Mouse (Mus musculus) A20 (cell line): Measurements from ENCODE around the gene Gnaq.

Experiments used
- DNase-seq: peaks from one replicate; pipeline ENCODE4 v3.0.0-alpha.2; 2011; ENCODE audit warnings: low read depth, low spot score

The Gnaq gene

GRCm38 (mm10) chr19:16318128-16318811, 185.6 kb downstream of the Gnaq start:
- DNase-seq, result no peak

- no peak for DNase-seq
Measured at GRCm38 (mm10) chr19:16319986-16320385, 187.4 kb downstream of the Gnaq start.

- DNase-seq, result no peak
Measured at GRCm38 (mm10) chr19:16322986-16323385, 190.4 kb downstream of the Gnaq start.

- DNase-seq, result peak; percentile 10
Measured at GRCm38 (mm10) chr19:16324239-16324638, 191.6 kb downstream of the Gnaq start.

- DNase-seq, result peak; percentile 73
Measured at GRCm38 (mm10) chr19:16325911-16326310, 193.3 kb downstream of the Gnaq start.

- no peak for DNase-seq
Measured at GRCm38 (mm10) chr19:16327401-16328073, 194.9 kb downstream of the Gnaq start.

GRCm38 (mm10) chr19:16328074-16328850, 195.6 kb downstream of the Gnaq start:
- peak; percentile 89 for DNase-seq

- DNase-seq, result peak; percentile 57
Measured at GRCm38 (mm10) chr19:16329056-16329455, 196.4 kb downstream of the Gnaq start.

- peak; percentile 54 for DNase-seq
Measured at GRCm38 (mm10) chr19:16329648-16330047, 197.0 kb downstream of the Gnaq start.

- peak; percentile 66 for DNase-seq
Measured at GRCm38 (mm10) chr19:16330161-16330560, 197.5 kb downstream of the Gnaq start.

GRCm38 (mm10) chr19:16331047-16331446, 198.4 kb downstream of the Gnaq start:
- peak; percentile 56 for DNase-seq

- no peak for DNase-seq
Measured at GRCm38 (mm10) chr19:16337866-16338530, 205.4 kb downstream of the Gnaq start.

GRCm38 (mm10) chr19:16339954-16340586, 207.4 kb downstream of the Gnaq start:
- DNase-seq, result no peak

- DNase-seq, result peak; percentile 30
Measured at GRCm38 (mm10) chr19:16342702-16343101, 210.1 kb downstream of the Gnaq start.

- no peak for DNase-seq
Measured at GRCm38 (mm10) chr19:16345516-16345915, 212.9 kb downstream of the Gnaq start.

GRCm38 (mm10) chr19:16347037-16347436, 214.4 kb downstream of the Gnaq start:
- no peak for DNase-seq

- DNase-seq, result peak; percentile 63
Measured at GRCm38 (mm10) chr19:16353701-16354136, 221.1 kb downstream of the Gnaq start.

GRCm38 (mm10) chr19:16358148-16358547, 225.5 kb downstream of the Gnaq start:
- no peak for DNase-seq

- DNase-seq, result peak; percentile 50
Measured at GRCm38 (mm10) chr19:16358905-16359304, 226.3 kb downstream of the Gnaq start.

- no peak for DNase-seq
Measured at GRCm38 (mm10) chr19:16366465-16367063, 233.9 kb downstream of the Gnaq start.

GRCm38 (mm10) chr19:16367218-16367617, 234.6 kb downstream of the Gnaq start:
- DNase-seq, result no peak
